Mouse (Mus musculus): ENCODE measurements around the gene Prx. TPM values are rescaled to one million over a fixed set of nuclear protein-coding genes. Genes with fewer than 3 reads are reported as not detected.
A peak's percentile ranks its signal among the peaks of the same experiment; 100 is the strongest.

The Prx gene
- total RNA-seq, 1 experiment from 2014 or later: 2.7 TPM

GRCm38 (mm10) chr7:27522967-27523366 lies 23.8 kb downstream of the Prx start, which contains the start of gene Hipk4:
Gene Hipk4, plus strand, starts transcription at chr7:27523267.
- DNase-seq: no peak

DNA sequence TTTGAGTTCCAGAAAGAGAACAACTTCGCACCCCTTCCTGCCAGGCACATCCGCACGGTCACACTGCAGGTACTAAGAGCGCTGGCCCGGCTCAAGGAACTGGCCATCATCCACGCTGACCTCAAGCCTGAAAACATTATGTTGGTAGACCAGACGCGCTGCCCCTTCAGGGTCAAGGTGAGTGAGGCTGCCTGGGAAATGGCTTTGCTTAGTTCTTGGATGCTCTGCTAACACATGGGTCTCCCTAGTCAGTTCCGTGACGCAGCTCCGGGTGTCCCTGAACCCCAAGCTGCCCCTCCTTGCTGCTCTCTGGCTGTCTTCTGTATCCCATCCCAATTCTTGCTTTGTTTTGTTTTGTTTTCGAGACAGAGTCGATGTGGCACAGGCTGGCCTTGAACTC lies 24.7 kb downstream of the Prx start:
- DNase-seq: no peak

DNA sequence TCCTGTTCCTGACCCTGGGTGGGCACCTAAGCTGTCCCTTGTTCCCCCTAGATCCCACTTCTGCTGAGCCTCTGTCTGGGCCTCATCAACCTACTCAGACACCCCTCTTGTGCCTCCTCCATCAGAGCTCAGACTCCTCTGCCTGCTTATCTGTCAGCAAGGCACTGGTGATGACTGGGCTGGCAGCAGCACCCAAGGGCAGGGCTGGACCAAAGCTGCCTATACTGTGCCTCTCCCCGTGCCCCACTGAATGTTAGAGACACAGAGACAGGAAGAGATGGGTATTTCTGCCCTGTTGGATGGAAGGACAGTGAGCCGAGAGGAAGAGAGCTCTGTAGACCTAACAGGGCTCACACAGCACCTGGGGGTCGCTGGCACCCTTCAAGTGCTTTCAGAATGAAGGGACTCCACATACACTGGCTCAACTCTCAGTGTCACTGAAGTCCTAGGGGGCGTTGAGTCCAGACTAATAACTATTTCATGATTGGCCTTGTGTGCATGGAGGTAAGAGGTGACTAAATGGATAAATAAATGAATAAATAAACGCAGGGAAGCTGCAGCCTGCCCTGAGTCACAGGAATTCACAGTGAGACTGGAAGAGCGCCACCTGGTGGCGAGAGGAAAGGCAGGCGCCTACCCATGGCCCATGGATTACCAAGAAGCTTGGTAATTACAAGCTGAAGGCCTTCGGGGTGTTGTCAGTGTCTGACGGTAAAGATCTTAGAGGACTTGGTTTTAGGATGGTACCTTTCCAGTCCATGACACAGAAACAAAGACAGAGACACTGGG lies 27.1 kb downstream of the Prx start:
- DNase-seq: peak; percentile 80

DNA sequence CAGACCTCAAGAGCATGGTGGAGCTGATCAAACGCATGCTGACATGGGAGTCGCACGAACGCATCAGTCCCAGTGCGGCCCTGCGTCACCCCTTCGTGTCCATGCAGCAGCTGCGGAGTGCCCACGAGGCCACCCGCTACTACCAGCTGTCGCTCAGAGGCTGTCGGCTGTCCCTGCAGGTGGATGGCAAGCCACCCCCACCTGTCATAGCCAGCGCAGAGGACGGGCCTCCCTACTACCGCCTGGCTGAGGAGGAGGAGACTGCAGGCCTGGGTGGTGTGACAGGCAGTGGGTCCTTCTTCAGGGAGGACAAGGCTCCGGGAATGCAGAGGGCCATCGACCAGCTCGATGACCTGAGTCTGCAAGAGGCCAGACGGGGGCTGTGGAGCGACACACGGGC lies 29.9 kb downstream of the Prx start:
- DNase-seq: no peak

DNA sequence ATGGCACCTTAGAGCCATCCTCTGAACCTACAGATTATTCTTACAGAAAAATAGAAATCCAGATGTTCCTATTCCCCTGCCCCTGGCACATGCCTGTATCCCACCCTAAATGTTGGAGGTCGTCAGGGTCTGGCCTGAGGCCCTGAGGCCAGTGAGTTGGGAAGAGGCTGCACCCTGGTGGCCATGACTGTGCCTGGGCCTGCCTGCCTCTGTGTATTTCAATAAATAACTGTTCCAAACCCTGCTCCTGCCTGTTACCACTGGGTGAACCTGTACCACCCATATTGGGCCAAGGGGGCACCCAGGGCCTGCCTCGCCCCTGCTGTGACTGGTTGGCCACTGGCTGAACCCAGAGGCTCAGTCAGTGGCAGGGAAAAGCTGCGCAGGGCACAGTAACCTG lies 31.8 kb downstream of the Prx start:
- no peak for DNase-seq

DNA sequence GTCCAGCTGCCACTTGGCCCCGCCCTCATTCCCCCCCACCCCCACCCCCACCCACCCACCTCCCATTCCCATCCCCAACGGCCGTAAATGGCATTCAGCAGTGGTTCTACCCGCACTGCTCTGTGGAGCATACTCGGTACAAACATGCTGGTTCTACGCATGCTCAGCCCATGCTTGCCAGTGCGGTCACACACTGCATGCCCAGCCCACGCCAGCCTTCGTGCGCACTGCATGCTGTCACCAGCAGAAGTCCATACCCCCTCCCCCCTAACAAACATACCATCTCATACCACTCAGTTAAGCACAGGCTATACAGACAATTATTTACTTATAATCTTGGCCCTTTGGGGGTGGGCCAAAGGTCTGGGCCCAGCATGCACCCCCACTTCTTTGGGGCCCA lies 32.6 kb downstream of the Prx start:
- no peak for DNase-seq

- DNase-seq: no peak
Measured at GRCm38 (mm10) chr7:27532480-27533050, 33.4 kb downstream of the Prx start.

DNA sequence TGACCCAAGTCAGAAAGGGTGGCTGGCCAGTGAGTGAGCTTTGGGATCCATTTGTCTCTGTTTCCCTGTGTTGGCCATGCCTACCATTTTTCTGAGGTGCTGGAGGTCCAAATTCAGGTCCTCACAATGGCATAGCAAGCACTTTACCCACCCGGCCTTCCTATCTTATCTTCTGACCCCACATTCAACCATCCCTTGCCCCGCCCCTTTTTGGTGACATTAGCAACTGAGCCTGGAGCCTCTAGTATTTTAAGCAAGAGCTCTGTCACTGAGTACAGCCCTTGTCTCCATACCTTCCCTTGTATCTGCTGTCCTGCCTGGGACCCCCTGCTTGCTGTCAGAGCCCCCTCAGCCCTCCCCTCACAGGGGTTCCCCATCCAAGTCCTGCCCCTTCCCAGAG lies 36.3 kb downstream of the Prx start:
- no peak for DNase-seq

GRCm38 (mm10) chr7:27536618-27537017 lies 37.5 kb downstream of the Prx start:
- DNase-seq: no peak

DNA sequence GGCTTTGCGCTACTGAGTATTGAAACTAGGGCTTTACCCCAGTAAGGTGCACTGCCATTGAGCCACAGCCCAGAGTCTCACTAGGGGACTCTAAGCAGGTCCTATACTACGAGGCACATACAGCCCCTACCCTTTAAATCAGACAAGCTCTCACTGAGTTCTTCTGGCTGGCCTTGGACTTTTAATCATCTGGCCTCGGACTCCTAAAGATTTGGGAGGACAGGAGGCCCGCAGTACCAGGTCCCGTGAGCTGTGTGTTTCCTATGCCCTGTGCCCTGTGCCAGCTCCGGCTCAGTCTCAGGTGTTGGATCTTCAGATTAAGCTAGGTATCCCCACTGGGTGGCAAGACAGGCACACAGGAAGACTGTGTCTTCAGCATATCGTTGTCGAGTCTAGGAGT lies 38.9 kb downstream of the Prx start:
- DNase-seq: no peak

GRCm38 (mm10) chr7:27538797-27539196 lies 39.7 kb downstream of the Prx start:
- no peak for DNase-seq

- DNase-seq: no peak
Measured at GRCm38 (mm10) chr7:27540521-27540920, 41.4 kb downstream of the Prx start.

- no peak for DNase-seq
Measured at GRCm38 (mm10) chr7:27540935-27541334, 41.8 kb downstream of the Prx start.

GRCm38 (mm10) chr7:27541431-27541830 lies 42.3 kb downstream of the Prx start:
- peak; percentile 32 for DNase-seq

GRCm38 (mm10) chr7:27541922-27542321 lies 42.8 kb downstream of the Prx start:
- DNase-seq: no peak

GRCm38 (mm10) chr7:27542392-27543033 lies 43.4 kb downstream of the Prx start:
- peak; percentile 82 for DNase-seq

- DNase-seq: no peak
Measured at GRCm38 (mm10) chr7:27543065-27543464, 43.9 kb downstream of the Prx start.

GRCm38 (mm10) chr7:27543851-27544250 lies 44.7 kb downstream of the Prx start:
- DNase-seq: no peak

DNA sequence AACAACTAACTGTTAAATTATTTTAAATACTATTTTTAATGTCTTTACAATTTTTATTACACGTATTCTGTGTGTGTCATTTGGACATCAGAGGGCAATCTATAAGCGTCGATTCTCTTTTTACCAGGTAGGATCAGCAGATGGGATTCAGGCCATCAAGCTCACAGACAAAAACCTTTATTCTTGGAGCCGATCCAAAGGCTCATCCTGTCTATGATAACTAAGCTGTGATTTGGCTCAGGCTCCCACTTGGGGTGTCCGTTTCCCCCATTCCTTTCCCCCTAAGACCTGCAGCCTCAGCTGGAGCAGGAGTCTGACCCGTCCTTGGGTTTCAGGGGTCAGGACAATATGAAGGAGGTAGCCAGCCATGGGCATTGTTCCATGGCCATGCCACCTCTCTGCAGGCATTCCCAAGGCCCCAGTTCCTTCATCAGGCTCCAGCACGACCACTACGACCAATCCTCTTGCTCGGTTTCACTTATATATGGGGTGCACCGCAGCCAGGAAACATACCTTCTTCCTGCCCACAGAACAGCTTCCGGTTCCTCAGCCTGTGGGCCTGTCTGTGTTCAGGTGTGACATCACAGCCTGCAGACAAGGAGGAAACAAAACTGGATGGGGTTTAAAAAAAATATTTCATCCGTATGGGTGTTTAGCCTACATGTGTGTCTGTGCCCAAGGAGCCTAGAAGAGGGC lies 45.7 kb downstream of the Prx start:
- no peak for DNase-seq

GRCm38 (mm10) chr7:27549597-27549996 lies 50.5 kb downstream of the Prx start:
- DNase-seq: no peak

DNA sequence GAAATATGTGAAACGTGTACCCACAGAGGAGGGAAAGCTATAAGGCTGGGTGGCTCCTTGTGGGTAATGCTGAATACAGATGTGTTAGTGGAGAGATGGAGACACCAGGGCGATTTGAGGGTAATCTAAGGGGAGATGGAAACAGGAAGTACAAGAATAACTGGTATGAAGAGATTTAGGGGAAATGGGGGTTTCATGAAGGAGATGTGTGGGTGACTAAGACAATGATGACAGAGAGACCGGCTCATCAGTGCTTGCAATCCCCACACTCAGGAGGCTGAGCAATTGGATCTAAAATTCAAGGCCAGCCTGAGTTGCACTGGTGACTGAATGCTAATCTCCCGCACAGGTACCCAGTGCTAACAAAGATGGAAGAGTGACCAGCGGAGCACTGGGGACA lies 52.9 kb downstream of the Prx start:
- no peak for DNase-seq

GRCm38 (mm10) chr7:27552931-27553513 lies 53.9 kb downstream of the Prx start, which contains the start of the genes Pld3 and 2310022A10Rik:
Gene Pld3, minus strand, starts transcription at chr7:27553218.
Gene 2310022A10Rik, plus strand, starts transcription at chr7:27553233.
- peak; percentile 92 for DNase-seq
